Mouse (Mus musculus): Measurements from ENCODE around the gene Acaa1b.

DNA sequence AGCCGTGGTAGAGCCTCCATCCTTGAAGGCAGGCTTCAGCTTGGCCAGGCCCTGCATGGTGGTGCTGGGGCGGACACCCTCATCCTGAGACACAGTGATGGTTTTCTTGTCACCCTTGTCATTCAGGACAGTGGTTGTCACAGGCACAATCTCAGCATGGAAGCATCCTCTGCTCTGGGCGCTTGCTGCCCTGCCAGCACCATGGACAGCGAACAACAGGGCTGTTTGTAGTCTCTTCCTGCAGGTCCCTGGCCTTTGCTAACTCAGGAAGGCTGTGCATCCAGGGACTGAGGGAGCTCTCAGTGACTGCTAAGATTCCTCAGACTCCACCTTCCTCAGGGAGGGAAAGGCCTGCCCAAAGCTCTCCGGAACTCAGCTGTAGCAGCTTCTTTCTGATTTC lies 7.3 kb downstream of the Acaa1b start:
- TF ChIP-seq ZNF384 (IDR thresholded peaks at IDR 0.05; ENCODE audit: low read depth, low read length), result no peak
- TF ChIP-seq MAFK (IDR thresholded peaks at IDR 0.05; ENCODE audit: insufficient read depth, low read depth, low read length), result no peak
- no peak for TF ChIP-seq CHD2 (IDR thresholded peaks at IDR 0.05; ENCODE audit: low read depth, low read length)

Measured in ES-E14 (cell line).